Mouse (Mus musculus) liver (tissue): Measurements from ENCODE around the gene Bloc1s5.

ENCODE experiments used
- DNase-seq: peaks from one replicate; pipeline ENCODE4 v3.0.0-alpha.2; 2020; ENCODE audit warnings: mixed read lengths

Bloc1s5 gene

DNA sequence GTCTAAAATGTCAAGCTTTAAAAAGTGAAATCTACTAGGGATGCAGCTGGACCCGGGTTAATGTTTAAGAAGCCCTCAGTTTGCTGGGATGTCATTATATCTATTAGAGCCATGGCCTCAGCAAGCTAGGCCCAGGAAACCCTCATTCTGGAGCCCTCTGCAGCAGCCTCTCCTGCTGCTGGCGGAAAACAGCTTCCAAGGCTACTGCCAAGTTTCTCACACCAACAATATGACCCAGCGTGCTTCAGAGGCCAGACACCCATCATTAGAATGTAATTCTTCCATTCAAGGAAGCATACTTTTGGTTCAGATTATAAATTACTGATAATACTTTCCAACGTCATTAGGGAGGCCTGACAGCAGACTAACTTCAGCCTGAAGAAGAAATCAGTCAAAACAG lies 18.0 kb downstream of the Bloc1s5 start:
- DNase-seq: no peak

DNA sequence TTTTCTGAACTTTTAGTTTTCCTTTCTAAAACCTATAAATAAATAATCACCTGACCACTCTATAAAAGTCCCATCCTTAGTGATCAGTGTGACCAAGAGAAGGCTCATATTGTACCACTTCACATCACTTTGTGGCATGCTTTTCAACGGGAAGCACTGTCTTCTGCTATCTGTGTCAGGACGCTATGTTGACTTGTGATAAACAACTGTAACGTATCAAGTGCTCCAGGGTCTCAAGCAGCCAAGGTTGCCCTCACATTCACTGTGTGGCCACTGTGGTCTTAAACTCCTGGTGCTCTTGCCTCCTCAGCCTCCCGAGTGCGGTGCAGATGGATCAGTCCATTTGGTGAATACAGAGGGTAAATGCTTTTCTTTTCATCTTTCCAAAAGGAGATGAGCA lies 19.3 kb downstream of the Bloc1s5 start:
- peak; percentile 29 for DNase-seq

DNA sequence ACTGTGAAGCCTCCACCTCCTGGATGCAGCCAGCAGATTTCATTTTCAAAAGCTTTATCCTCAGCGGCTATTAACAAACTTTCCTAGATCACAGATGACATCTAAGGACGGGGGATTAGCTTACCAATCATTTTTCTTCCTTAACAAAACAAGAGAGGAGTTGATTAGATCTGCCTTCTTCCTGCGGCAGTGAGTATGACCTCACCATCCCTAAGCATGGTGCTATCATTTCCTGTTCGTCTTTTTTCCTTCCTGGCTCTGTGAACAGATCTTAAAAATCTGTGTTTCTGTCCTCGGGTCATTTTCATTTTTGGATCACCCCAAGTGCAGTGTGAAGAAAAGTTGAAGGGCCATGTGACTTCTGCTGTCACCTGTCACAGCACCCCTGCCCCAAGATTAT lies 20.6 kb downstream of the Bloc1s5 start:
- DNase-seq: no peak

DNA sequence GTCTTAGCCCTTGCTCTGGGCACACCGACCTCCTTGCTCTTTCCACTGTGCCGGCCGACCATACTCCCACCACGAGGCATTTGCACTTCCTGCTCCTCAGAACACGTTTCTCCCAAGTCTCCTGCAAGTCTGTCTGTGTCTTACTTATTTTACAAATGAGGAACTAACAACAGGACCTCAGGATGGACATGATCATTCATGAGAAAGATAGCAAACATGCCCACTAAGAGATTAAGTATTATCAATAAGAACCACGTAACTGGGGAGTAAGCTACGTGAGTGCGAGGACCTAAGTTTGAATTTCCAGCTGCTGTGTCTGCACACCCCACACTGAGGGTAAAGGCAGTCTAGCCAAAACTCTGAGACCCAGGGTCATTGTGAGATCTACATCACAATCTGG lies 21.3 kb downstream of the Bloc1s5 start:
- DNase-seq: no peak

DNA sequence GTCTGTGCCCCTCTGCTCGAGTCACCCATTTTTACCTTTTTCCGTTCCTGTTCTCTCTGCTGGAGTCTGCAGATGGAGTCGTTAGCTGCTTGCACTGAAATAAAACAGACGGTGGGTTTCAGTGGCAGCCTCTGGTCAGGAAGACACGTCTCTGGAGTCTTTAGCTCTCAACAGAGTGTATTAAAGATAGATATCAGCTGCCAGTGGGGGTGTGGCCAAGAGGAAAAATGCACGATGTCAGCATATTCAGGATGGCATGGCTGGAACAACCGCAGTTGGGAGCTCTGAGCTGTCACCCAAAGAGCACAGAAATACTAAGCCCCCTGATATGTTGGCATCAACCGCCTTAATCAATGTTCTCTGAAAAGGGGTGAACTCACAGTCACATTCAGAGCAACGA lies 22.3 kb downstream of the Bloc1s5 start:
- no peak for DNase-seq

DNA sequence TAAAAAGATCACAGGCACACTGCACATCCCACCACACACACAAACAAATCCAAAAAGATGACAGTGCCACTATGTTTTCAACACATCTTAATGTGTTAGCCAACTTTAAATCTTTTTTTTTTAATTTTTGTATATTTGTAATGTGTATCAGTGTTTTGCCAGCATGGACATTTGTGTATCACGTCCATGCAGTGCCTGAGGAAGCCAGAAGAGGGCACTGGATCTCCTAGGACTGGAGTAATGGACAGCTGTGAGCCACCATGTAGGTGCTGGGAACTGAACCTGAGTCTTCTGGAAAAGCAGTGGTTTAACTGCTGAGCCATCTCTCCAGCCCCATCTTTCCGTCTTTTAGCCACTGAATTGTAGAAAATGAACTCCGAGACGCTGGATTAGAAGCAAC lies 22.7 kb downstream of the Bloc1s5 start:
- DNase-seq: no peak

DNA sequence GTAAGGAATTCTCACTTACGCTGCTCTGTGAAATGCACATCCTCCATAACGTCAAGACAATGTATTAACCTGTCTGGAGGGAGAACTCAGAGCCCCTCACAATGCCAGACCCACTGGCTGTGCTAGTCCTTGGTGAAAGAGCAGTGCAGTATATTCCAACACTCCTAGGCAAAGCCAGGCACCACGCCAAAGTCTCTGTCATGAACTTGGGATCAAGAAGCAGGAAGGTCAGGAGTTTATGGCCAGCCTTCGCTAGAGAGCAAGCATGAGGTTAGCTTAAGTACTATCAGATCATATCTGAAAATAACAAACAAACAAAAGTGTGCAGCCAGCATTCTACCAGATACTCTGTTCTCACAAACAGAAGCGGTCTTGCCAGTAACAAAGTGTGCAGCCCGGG lies 24.6 kb downstream of the Bloc1s5 start:
- DNase-seq: no peak

DNA sequence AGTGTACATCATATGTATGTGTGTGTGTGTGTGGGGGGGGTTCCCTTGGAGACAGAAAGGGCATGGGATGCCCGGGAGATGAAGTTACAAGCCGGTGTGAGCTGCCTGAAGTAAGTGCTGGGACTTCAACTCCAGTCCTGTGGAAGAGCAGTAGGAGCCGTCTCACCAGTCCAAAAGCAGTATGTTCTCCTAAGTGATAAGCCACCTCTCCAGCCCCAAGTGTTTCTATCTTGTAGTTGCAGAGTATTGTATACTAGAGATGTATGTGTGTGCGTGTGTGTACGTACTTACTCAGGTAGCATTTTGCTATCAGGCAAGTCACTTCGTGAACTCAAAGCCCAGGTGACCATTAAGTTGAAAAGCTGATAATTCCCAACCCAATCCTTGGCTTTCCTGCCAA lies 27.8 kb downstream of the Bloc1s5 start:
- no peak for DNase-seq

DNA sequence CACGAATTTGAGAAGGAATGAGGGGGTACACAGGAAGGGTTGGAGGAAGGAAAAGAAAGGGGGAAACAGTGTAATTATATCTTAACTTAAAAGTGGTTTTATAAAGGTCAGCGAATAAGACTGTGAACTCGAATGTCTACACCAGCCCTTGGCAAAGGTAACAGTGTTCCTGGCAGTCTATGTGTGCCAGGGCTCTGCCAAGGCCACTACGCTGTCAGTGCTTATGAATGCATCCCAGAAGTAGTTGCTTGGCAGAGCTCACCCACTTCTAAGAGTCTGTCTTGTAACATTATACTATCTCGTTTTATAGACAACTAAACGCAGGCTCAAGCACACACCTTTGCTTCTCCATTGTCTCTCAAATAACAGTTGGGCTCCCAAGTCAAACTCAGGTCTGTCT lies 29.6 kb downstream of the Bloc1s5 start:
- DNase-seq: no peak

DNA sequence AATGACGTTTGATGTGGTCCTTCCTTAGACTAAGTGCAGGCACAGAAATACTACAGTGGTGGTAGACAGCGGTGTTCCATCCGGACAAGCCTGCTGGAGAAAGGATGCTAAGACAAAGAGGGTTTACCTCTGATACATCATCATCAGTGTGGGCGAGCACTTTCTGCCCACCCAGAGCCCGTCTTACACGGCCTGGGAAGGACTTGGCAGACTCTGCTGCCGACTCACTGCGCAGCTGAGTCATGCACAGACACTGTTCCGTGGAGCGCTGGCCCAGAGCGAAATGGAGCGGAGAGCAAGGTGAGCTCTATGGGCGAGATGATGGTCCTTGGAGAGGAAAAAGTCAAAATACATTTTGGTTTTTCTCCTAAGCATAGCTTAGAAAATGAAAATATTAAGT lies 31.9 kb downstream of the Bloc1s5 start:
- no peak for DNase-seq

DNA sequence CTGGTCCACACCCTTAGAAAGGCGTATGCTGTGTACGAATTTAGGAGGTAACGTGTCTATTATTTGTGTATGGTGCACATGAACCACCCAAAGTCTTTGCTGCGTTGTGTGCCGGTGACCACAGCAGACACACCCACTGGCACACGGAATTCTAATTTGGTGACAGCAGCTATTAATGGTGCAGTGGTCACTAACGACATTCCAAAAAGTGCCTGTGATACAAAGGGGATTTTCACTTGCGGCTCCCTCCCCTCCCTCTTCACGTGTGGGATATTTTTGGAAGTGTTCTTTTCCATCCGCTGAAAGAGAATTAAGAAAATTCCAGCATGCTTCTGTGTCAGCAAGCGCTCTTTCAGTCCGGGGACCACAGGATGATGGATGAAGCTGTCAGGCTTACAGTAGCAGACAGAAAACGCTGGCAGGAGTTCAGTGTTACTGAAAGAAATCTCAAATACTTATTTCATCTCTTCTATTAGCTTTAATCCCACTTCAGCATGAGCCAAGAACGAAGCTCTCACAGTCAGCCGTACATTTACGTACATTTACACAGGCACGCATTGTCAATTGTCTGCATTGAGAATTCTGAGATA lies 32.6 kb downstream of the Bloc1s5 start:
- DNase-seq: no peak

DNA sequence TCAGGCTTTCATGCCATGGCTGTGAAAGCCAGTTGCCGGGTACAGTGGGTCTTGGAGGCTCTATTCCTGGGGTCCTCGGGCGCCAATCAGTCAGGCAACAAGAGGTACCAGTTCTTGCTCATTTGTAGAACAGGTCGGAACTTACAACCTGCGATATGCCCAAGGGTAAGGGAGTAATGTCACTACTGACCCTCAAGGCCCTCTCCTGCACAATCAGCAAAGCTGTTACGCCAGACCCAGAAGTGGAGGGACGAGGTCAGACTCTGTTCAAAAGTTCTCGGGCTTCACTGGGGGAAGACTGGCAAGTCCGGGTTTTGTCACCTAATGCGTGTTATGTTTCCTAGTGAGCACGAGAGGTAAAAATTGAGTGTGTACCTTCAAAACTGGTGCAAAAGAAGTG lies 34.1 kb downstream of the Bloc1s5 start:
- DNase-seq: no peak

DNA sequence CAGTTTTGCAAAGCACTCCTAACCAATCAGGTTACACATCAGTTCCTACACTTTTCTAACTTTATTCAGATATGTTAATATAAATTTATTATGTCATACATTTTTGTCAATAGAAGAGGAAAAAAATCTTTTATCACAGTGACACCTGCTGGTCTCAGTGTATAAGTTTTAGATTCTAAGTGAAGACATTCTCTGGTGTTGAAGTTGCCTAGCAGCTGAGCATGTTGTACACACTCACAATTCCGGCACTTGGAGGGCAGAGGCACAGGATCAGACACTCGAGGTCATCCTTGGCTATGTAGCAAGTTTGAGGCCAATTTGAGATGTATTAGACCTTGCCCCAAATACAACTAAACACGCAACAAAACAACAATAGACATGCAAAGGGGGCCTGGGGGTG lies 37.8 kb downstream of the Bloc1s5 start:
- no peak for DNase-seq

DNA sequence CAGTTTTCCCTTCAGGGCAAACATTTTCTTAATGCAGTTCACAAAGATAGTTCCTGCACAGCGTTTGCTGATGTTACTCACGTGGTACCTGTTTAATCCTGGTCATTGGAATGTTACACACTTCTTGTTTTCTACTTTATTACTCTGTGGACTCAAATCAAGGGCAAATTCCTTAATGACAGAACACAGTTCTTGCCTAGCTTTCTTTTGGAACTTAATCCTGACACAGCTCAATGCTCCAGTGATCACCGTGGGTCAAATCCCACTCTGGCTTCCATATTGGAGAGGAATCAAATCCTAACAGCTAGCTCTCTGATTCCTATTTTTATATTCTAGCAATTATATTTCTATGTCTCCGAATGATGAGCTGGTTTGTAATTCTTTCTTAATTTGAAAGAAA lies 38.4 kb downstream of the Bloc1s5 start:
- DNase-seq: no peak

DNA sequence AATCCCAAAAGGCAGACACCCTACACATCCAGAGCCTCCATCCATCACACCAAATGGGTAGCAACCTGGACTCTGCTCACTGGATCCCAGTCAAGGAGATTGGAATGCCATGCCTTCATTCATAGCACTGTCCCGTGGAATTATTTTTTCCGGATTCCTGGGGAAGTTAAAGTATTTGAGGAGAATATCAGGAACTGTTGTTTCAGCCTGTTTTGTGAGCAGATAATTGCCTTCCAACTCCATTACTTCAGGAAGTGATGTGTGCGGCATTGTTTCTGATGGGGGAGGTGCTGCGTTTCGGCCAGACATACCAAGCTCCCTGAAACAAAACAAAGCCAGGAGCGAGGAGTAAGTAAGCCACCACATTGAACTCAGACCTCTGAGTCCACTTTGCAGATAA lies 41.8 kb downstream of the Bloc1s5 start:
- DNase-seq: no peak

DNA sequence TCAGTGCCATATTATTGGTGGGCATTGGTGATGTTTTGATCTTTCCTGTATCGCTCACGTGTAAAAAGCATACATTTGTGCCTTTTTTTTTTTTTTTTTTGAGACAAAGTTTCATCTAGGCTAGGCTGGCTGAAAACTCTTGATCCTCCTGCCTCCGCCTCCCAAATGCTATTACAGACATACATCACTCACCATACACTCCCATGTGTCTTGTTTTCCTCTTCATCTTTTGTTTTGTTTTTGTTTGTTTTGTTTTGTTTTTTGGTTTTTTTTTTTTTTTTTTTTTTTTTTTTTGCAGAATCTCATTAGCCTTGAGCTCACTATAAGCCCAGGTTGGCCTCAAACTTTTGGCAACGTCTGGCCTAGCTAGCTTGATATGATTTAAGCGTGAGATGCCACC lies 47.6 kb downstream of the Bloc1s5 start:
- no peak for DNase-seq

DNA sequence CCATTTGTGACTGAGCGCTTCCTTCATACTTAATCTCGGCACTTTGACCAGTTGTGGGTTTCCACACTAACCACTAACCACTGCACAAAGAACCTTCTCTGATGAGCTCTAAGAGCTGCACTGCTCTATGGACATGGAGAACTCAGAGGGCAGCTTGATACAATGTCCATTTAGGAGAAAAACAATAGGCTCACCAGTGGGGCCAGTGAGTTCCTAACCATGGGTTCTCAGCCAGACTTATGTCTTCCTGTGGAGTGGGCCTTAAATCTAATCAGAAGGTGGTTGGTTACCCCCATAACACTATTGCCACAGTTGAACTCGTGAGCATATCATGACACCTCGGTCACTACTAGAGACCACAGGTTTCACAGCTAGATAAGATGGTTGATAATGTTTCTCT lies 48.5 kb downstream of the Bloc1s5 start:
- no peak for DNase-seq

DNA sequence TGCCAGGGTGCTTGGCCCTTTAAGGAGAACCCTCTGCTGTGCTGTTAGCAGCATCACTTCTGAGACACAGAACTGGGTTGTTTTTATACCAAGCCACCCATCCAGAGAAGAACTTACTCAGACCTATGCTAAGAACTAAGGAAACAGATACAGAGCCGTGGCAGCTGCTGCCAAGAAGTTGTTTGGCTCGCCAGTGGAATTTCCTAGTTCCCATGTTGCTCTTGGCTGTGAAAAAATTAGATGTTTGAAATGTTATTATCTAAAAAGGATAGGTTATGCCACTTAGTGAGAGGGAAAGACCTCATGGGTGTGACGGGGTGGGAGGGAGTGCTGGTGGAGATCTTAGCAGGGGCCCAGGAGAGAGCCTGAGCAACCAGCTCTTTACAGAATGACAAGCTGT lies 52.1 kb downstream of the Bloc1s5 start:
- DNase-seq: no peak

DNA sequence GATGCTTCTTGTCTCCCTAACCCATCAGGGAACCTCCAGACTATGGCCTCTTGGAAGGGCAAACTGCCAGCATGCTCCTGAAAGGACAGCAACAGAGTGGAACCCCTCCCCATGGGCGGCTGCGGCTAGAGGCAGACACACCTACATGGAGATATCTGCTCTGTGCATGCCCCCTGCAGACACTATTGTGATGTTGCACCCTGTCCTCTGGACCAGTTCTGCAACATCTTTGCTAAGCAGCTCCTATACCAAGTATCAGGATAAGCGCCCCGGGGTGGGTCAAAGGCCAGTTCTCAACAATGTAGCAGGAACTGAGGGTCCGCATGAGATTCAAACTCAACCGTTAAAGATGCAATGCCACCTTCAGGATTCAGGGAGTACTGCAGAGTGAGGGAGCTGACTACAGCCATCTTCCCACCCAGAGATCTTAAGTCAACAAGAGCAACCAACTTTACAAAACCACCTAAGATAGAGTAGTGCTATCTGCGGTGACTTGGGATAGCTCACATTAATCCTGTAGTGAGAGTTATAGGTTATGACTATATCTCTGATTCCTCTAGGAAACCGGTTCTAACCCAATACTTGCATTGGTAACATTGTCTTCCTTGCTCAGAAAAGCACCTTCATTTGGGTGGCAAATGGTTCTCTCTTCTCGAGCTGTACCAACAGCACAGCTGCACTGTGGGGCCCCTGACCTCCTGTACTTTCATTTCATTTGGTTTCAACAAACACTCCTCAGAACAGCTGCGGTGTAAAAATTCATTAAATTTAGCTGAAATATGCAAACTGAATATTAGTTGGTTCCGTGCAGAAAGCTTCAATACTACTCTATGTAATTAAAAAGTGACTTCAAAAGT lies 54.1 kb downstream of the Bloc1s5 start:
- peak; percentile 63 for DNase-seq

DNA sequence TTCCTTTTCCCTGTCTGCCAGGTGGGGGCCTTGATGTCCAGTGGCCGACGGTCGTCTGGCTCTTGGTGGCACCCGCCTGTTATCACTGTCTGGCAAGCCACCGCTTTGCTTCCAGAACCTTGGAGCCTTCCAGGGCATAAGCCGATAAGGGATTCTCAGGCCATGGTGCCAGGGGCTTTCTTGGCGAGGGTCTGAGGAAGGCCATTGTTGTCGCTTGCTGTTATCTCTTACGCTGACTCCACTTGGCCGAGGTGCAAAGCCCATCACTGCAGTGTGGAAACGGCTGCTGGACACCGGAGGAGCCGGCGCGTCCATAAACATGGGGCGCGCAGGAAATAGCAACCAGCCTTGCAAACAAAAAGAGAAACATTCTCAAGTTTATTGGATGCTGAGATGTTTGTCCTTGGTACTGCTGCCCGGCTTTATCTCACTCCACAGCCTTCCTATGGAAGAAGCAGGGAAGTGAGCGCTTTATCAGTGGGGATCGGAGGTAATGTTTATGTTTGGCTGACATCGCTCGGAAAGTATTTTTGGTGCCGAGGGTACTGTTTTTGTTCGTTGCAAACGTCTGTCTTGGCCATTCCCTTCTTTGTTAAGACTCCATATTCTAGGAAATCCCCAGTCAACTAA lies 54.8 kb downstream of the Bloc1s5 start:
- peak; percentile 6 for DNase-seq

DNA sequence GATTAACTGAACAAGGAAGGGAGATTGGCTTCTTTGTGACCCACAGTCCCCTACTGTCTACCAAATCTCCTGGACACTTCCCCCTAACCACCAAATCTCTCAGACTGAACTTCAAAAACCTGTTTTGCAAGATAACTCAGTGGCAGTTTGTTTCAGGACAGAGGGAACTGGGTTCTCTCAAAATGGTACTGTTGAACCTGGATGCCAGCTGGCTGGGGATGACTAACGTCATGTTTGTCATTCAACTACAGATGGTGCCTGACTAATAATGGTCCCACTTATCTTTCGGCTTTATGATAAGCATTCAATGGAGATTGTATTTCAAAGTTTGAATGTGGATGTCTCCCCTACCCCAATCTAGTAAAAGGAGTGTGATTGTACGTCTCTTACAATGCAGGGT lies 60.2 kb downstream of the Bloc1s5 start:
- DNase-seq: no peak

DNA sequence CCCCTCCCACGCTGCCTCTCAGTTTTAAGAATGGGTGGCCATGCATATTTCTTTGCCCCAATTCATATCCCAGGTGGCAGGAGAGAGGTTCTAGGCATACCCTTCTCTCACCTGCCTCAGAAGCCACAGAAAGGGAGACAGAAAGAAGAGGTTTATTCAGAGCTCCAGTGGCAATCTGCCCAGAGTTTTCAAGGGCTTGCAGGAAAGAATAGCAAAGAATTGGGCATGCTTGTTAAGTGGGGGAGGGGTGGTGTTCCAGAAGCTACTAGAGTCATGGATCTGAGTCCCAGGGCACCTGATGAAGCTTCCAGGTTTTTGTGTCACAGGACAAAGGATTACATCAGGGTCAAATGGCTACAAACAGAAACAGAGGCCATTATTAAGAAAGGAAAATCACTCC lies 61.6 kb downstream of the Bloc1s5 start:
- no peak for DNase-seq

DNA sequence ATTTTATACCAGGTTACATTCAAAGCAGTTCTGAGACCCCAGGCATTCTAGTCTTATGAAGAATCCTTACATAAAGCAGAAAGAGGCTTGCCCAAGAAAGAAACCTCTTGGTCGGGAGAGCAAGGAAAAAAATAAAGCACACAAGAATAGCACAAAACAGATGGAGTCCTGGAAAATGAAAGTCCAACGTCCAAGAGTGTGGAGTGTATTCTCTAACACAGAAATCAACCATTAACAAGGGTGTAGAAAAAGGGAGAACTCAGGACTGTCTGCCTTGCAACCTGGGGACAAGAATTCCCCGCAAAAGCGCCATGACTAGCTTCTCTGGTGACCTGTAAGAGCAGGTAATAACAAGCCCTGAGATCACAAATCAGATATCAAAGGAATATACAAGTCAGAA lies 69.7 kb downstream of the Bloc1s5 start:
- no peak for DNase-seq

DNA sequence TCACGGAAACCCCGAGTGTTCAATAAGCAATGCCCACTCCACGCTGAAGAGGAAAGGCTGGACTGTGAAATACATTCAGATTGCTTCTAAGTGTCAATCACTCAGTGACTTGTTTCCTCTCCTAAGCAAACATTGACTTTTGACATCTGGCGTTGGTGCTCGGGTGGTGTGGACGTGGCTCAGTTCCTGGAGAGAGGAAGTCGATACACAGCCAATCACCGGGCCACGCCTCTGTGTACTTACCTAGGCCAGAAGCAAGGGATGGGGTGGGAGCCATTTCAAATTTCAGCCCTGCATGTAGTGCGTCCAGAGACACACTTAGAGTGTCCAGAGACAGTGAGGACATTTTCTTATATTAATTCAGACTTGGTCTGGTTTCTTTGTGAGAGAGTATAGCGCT lies 80.3 kb downstream of the Bloc1s5 start:
- peak; percentile 15 for DNase-seq
